Mouse (Mus musculus) adrenal gland, postnatal 10 days (tissue): ENCODE results near the gene Cd5l. TPM values are rescaled to one million over a fixed set of nuclear protein-coding genes. Genes with fewer than 3 reads are reported as not detected.
A peak's percentile ranks its signal among the peaks of the same experiment; 100 is the strongest.

Experiments
- DNase-seq: peaks from one replicate; pipeline ENCODE4 v3.0.0; 2021; ENCODE audit warnings: mixed read lengths
- total RNA-seq, 2 experiments: library from RNA; stranded (reverse); gene quantifications; 2 replicates each; pipeline ENCODE4 v1.2.3; 2021

Gene Cd5l
- total RNA-seq, 2 experiments from 2014 or later: 6.0 to 13.9 TPM

DNA sequence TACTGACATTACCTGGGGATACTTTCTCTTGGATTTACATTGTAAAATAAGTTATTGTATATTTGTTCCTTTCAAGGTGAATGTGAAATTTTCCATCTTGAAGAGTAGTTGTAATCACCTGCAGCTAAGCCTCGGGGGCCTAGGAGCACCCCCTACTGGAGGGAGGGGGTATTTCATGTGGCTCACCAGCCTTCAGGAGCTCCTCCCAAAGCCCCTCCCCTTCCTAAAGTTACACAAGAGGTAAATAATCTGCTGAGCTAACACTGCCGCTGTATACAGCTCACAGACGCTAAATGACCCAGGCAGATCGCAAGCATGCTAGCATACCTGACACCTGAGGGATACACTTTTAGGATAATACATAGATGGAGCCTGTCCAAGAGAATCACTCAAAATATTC, 50.5 kb downstream of the Cd5l start:
- peak; percentile 36 for DNase-seq

DNA sequence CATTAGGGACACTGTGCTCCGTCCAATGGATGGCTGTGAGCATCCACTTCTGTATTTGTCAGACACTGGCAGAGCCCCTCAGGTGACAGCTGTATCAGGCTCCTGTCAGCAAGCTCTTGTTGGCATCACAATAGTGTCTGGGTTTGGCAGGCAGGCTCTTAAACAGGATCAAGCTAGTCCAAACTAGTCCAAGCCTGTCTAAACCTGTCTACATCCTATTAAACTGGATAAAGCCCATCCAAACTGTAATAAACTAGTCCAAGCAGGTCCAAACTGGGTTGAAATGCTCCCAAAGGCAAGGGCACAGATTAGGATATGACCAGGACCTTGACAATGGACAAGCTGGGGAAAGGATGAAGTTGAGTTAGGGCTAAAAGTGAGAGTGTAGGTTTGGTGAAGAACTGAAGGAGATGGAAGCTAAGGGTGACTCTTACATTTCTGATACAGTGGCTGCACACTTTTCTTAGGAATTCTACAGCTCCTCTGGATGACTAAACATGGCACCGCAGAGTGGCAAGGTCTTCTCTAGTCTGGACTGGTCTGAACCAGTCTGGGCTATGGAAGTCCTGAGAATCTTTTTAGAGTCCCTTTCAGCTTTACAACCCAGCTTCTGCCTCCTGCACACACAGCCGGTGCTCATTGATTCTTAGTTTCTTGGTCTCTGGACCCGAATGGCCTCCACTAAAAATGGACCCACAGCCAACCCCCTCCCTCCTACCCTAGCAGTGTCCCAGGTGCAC, 51.7 kb downstream of the Cd5l start:
- no peak for DNase-seq

DNA sequence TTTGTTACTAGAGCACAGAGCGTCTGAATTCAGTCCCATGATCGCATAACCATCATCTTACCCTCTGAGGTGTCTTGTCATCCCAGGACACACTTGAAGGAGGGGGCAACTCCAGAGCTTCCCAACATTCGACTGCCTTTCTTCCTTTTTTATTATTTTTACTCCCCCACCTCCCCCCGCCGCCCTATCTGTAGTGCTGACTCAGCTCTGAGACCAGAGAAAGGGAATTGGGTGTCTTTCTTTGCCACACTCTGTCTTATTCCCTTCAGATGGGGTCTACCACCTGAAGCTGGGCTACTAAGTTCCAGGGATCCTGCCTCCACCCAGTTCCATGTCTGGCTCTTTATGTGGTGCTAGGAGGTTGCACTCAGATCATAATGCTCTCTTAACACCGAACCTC, 52.9 kb downstream of the Cd5l start:
- DNase-seq: no peak

DNA sequence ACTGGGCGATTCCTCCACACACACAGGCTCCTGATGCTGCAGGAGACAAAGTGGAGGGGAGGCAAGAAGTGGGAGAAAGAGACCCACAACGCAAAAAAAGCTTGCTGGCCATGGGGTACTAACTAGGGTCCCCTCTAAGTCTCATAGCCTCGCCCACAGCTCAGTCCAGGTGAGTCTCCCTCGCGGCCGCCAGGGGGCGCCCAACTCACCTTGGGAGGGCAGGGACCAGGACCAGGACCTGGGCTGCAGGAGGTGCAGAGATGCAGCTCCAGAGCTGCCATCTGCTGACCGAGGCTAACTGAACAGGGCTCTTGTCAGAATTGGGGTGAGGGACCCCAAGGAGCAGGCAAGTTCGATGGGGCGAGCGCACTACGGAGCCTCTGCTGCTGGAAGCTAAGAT, 53.5 kb downstream of the Cd5l start:
- peak; percentile 75 for DNase-seq

DNA sequence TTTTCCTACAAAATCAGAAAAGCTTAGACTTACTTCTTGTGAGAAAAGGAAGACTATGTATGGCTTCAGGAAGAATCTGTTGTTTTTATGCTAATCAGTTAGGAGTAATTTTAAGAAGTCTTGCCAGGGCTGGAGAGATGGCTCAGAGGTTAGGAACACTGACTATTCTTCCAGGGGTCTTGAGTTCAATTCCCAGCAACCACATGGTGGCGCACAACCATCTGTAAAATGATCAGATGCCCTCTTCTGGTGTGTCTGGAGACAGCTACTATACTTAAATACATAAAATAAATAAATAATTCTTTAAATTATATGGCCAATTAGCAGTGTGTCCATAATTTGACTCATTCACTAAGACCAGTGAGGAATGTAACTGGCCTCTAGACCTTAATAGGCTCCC, 63.0 kb downstream of the Cd5l start:
- no peak for DNase-seq

Other genes with a start within 250 kb of the Cd5l start
- gene Kirrel, start 183.1 kb upstream of the Cd5l start, total RNA-seq: 10 to 100 TPM; 17.3 to 17.5 TPM
- 1 to 10 TPM; 3.1 to 4.3 TPM for gene Fcrls, start 94.1 kb upstream of the Cd5l start, total RNA-seq
- 1 to 10 TPM; 1.8 to 1.9 TPM for gene Fcrl1, start 18.5 kb downstream of the Cd5l start, total RNA-seq
- not detected for gene Fcrl5, start 77.9 kb downstream of the Cd5l start, total RNA-seq
- 10 to 100 TPM; 27.4 to 28.4 TPM for gene Etv3, start 167.5 kb downstream of the Cd5l start, total RNA-seq